Mouse (Mus musculus): ENCODE results near the gene Efna5.

GRCm38 (mm10) chr17:62806646-62807045 is 74.5 kb downstream of the Efna5 start:
- no peak for TF ChIP-seq CTCF (IDR thresholded peaks at IDR 0.05; ENCODE audit: borderline replicate concordance, insufficient read depth, low read length)
- TF ChIP-seq POLR2A (IDR thresholded peaks at IDR 0.05; ENCODE audit: low read depth, low read length), result no peak
